Mouse (Mus musculus): ENCODE measurements around the gene 4930407I10Rik.

The 4930407I10Rik gene

GRCm38 (mm10) chr15:82058719-82059201 is at the start of gene 4930407I10Rik:
Gene 4930407I10Rik, plus strand, starts transcription at chr15:82059151.
- ATAC-seq (ENCODE audit: insufficient number of reproducible peaks, low FRiP score, low TSS enrichment): no peak

GRCm38 (mm10) chr15:82011947-82012346 is 47.0 kb upstream of the 4930407I10Rik start:
- no peak for ATAC-seq (ENCODE audit: insufficient number of reproducible peaks, low FRiP score, low TSS enrichment)

- no peak for ATAC-seq (ENCODE audit: insufficient number of reproducible peaks, low FRiP score, low TSS enrichment)
Measured at GRCm38 (mm10) chr15:82014745-82015391, 44.1 kb upstream of the 4930407I10Rik start.

- peak; percentile 42 for ATAC-seq (ENCODE audit: insufficient number of reproducible peaks, low FRiP score, low TSS enrichment)
Measured at GRCm38 (mm10) chr15:82015392-82016100, 43.4 kb upstream of the 4930407I10Rik start.

- ATAC-seq (ENCODE audit: insufficient number of reproducible peaks, low FRiP score, low TSS enrichment): peak; percentile 88
Measured at GRCm38 (mm10) chr15:82016101-82016808, 42.7 kb upstream of the 4930407I10Rik start.

- ATAC-seq (ENCODE audit: insufficient number of reproducible peaks, low FRiP score, low TSS enrichment): no peak
Measured at GRCm38 (mm10) chr15:82016830-82017229, 42.1 kb upstream of the 4930407I10Rik start.

- ATAC-seq (ENCODE audit: insufficient number of reproducible peaks, low FRiP score, low TSS enrichment): no peak
Measured at GRCm38 (mm10) chr15:82017461-82017860, 41.5 kb upstream of the 4930407I10Rik start.

GRCm38 (mm10) chr15:82019288-82019687 is 39.7 kb upstream of the 4930407I10Rik start:
- no peak for ATAC-seq (ENCODE audit: insufficient number of reproducible peaks, low FRiP score, low TSS enrichment)

GRCm38 (mm10) chr15:82022535-82023088 is 36.3 kb upstream of the 4930407I10Rik start:
- ATAC-seq (ENCODE audit: insufficient number of reproducible peaks, low FRiP score, low TSS enrichment): no peak

GRCm38 (mm10) chr15:82023965-82024635 is 34.9 kb upstream of the 4930407I10Rik start:
- ATAC-seq (ENCODE audit: insufficient number of reproducible peaks, low FRiP score, low TSS enrichment): no peak

GRCm38 (mm10) chr15:82027276-82027675 is 31.7 kb upstream of the 4930407I10Rik start:
- ATAC-seq (ENCODE audit: insufficient number of reproducible peaks, low FRiP score, low TSS enrichment): no peak

GRCm38 (mm10) chr15:82027726-82028125 is 31.2 kb upstream of the 4930407I10Rik start:
- no peak for ATAC-seq (ENCODE audit: insufficient number of reproducible peaks, low FRiP score, low TSS enrichment)

- no peak for ATAC-seq (ENCODE audit: insufficient number of reproducible peaks, low FRiP score, low TSS enrichment)
Measured at GRCm38 (mm10) chr15:82032386-82032785, 26.6 kb upstream of the 4930407I10Rik start.

- ATAC-seq (ENCODE audit: insufficient number of reproducible peaks, low FRiP score, low TSS enrichment): no peak
Measured at GRCm38 (mm10) chr15:82033762-82034161, 25.2 kb upstream of the 4930407I10Rik start, which contains the start of gene Desi1. Gene Desi1, minus strand, starts transcription at chr15:82033862.

- ATAC-seq (ENCODE audit: insufficient number of reproducible peaks, low FRiP score, low TSS enrichment): 0 out of 2 replicates have a peak, but pooled peaks have one; percentile 56
Measured at GRCm38 (mm10) chr15:82035904-82036689, 22.9 kb upstream of the 4930407I10Rik start.

GRCm38 (mm10) chr15:82040650-82041049 is 18.3 kb upstream of the 4930407I10Rik start:
- ATAC-seq (ENCODE audit: insufficient number of reproducible peaks, low FRiP score, low TSS enrichment): no peak

- no peak for ATAC-seq (ENCODE audit: insufficient number of reproducible peaks, low FRiP score, low TSS enrichment)
Measured at GRCm38 (mm10) chr15:82044166-82044784, 14.7 kb upstream of the 4930407I10Rik start.

- no peak for ATAC-seq (ENCODE audit: insufficient number of reproducible peaks, low FRiP score, low TSS enrichment)
Measured at GRCm38 (mm10) chr15:82046246-82046891, 12.6 kb upstream of the 4930407I10Rik start.
